Mouse (Mus musculus) ES-Bruce4 (cell line): ENCODE results near the gene Spred2.

ENCODE experiments used
- CTCF ChIP-seq: IDR thresholded peaks from one replicate; pipeline ENCODE4 v1.8.1; 2011; ENCODE audit warnings: low read depth, low read length
- EP300 ChIP-seq: IDR thresholded peaks from 2 replicates; pipeline ENCODE4 v1.6.1; 2011; ENCODE audit warnings: low read depth, low read length; ENCODE audit not compliant: insufficient read depth
- POLR2A ChIP-seq: IDR thresholded peaks from one replicate; pipeline ENCODE4 v1.8.1; 2011; ENCODE audit warnings: low read length; ENCODE audit not compliant: insufficient read depth

DNA sequence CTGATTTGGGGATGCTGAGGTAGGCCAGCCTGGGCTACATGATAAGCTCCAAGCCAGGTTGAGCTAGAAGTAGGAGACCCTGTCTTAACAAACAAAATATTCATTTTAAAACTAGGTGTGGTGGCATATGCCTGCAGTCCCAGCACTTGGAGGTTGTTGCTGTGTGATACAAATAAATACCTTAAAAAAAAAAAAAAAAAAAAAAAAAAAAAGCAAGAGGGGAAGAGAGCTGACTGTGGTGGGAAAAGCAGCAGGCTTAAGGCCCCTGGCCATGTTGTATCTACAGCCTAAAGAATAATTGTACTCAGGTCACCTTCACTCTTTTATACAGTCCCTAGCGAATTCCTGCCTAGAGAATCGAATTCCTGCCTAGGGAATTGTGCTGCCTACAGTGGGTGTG is 94.7 kb downstream of the Spred2 start:
- TF ChIP-seq POLR2A = no peak
- TF ChIP-seq CTCF = no peak
- no peak for TF ChIP-seq EP300
